Mouse (Mus musculus): ENCODE measurements around the gene Actl6a. TPM values are rescaled to one million over a fixed set of nuclear protein-coding genes. Genes with fewer than 3 reads are reported as not detected.
A peak's percentile ranks its signal among the peaks of the same experiment; 100 is the strongest.
"Not testable (repeated sequence)": the region's sequence is repeated elsewhere in the genome, so short reads cannot be mapped to it uniquely, and the experiment has no call there.

Gene Actl6a
- polyA plus RNA-seq, 1 experiment from 2014 or later = 68.0 TPM

GRCm38 (mm10) chr3:32689567-32689999 is 16.5 kb upstream of the Actl6a start:
- Histone ChIP-seq H3K4me2 (ENCODE audit: low read depth, low read length) (no peak overlapping the region), H3K4me1 (ENCODE audit: control insufficient read depth, low read depth, low read length) (peaks cover 20% of the 10 kb centered on the region), H3K4me3 (ENCODE audit: low read depth, low read length) (no peak overlapping the region), H3K27me3 (ENCODE audit: control insufficient read depth, insufficient read depth, low read depth, low read length) (no peaks in the 10 kb centered on the region), H3K36me3 (ENCODE audit: control insufficient read depth, insufficient read depth) (no peaks in the 10 kb centered on the region), H3K9me3 (replicated peaks; ENCODE audit: control insufficient read depth, low read length) (no peaks in the 10 kb centered on the region), H3K9ac (ENCODE audit: low read depth, low read length) (no peak overlapping the region), H3K27ac (ENCODE audit: low read length) (no peak overlapping the region)
- peak; percentile 81 for ATAC-seq (ENCODE audit: low read depth)
- 19% methylated on average over 9 of the region's 9 CpGs for WGBS (ENCODE audit: insufficient replicate concordance)

GRCm38 (mm10) chr3:32690008-32690407 is 16.1 kb upstream of the Actl6a start:
- no peak overlapping the region for H3K4me3 ChIP-seq (ENCODE audit: low read depth, low read length)
- 40% methylated on average over 3 of the region's 3 CpGs for WGBS (ENCODE audit: insufficient replicate concordance)
- no peaks in the 10 kb centered on the region for H3K9me3 ChIP-seq (replicated peaks; ENCODE audit: control insufficient read depth, low read length)
- no peaks in the 10 kb centered on the region for H3K36me3 ChIP-seq (ENCODE audit: control insufficient read depth, insufficient read depth)
- H3K27me3 ChIP-seq (ENCODE audit: control insufficient read depth, insufficient read depth, low read depth, low read length) = no peaks in the 10 kb centered on the region
- no peak overlapping the region for H3K27ac ChIP-seq (ENCODE audit: low read length)
- H3K9ac ChIP-seq (ENCODE audit: low read depth, low read length) = no peak overlapping the region
- ATAC-seq (ENCODE audit: low read depth) = peak; percentile 32; the same call in 1 of the 2 replicates
- H3K4me2 ChIP-seq (ENCODE audit: low read depth, low read length) = no peak overlapping the region
- peaks cover 20% of the 10 kb centered on the region for H3K4me1 ChIP-seq (ENCODE audit: control insufficient read depth, low read depth, low read length)

- Histone ChIP-seq H3K36me3 (ENCODE audit: control insufficient read depth, insufficient read depth) (no peaks in the 10 kb centered on the region), H3K9ac (ENCODE audit: low read depth, low read length) (no peak overlapping the region), H3K4me3 (ENCODE audit: low read depth, low read length) (no peak overlapping the region), H3K9me3 (replicated peaks; ENCODE audit: control insufficient read depth, low read length) (no peaks in the 10 kb centered on the region), H3K27me3 (ENCODE audit: control insufficient read depth, insufficient read depth, low read depth, low read length) (no peaks in the 10 kb centered on the region), H3K4me1 (ENCODE audit: control insufficient read depth, low read depth, low read length) (peaks cover 25% of the 10 kb centered on the region), H3K4me2 (ENCODE audit: low read depth, low read length) (peak overlapping the region; percentile 35), H3K27ac (ENCODE audit: low read length) (no peak overlapping the region)
- WGBS (ENCODE audit: insufficient replicate concordance) = 14% methylated on average over 1 of the region's 1 CpGs
- peak; percentile 49 for ATAC-seq (ENCODE audit: low read depth)
These were observed 15.2 kb upstream of the Actl6a start for GRCm38 (mm10) chr3:32690901-32691300.

- H3K9me3 ChIP-seq (replicated peaks; ENCODE audit: control insufficient read depth, low read length) = no peaks in the 10 kb centered on the region
- H3K36me3 ChIP-seq (ENCODE audit: control insufficient read depth, insufficient read depth) = no peaks in the 10 kb centered on the region
- no peak for ATAC-seq (ENCODE audit: low read depth)
- no peak overlapping the region for H3K4me3 ChIP-seq (ENCODE audit: low read depth, low read length)
- no peak overlapping the region for H3K9ac ChIP-seq (ENCODE audit: low read depth, low read length)
- H3K27ac ChIP-seq (ENCODE audit: low read length) = no peak overlapping the region
- WGBS (ENCODE audit: insufficient replicate concordance) = 64% methylated on average over 5 of the region's 5 CpGs
- no peak overlapping the region for H3K4me2 ChIP-seq (ENCODE audit: low read depth, low read length)
- H3K4me1 ChIP-seq (ENCODE audit: control insufficient read depth, low read depth, low read length) = peaks cover 25% of the 10 kb centered on the region
- H3K27me3 ChIP-seq (ENCODE audit: control insufficient read depth, insufficient read depth, low read depth, low read length) = no peaks in the 10 kb centered on the region
These were observed 14.3 kb upstream of the Actl6a start for GRCm38 (mm10) chr3:32691841-32692240.

- 81% methylated on average over 5 of the region's 5 CpGs for WGBS (ENCODE audit: insufficient replicate concordance)
- no peak for ATAC-seq (ENCODE audit: low read depth)
- no peak overlapping the region for H3K4me2 ChIP-seq (ENCODE audit: low read depth, low read length)
- H3K9me3 ChIP-seq (replicated peaks; ENCODE audit: control insufficient read depth, low read length) = no peaks in the 10 kb centered on the region
- H3K36me3 ChIP-seq (ENCODE audit: control insufficient read depth, insufficient read depth) = no peaks in the 10 kb centered on the region
- H3K27me3 ChIP-seq (ENCODE audit: control insufficient read depth, insufficient read depth, low read depth, low read length) = no peaks in the 10 kb centered on the region
- no peak overlapping the region for H3K9ac ChIP-seq (ENCODE audit: low read depth, low read length)
- peaks cover 25% of the 10 kb centered on the region for H3K4me1 ChIP-seq (ENCODE audit: control insufficient read depth, low read depth, low read length)
- H3K27ac ChIP-seq (ENCODE audit: low read length) = no peak overlapping the region
- no peak overlapping the region for H3K4me3 ChIP-seq (ENCODE audit: low read depth, low read length)
These were observed 11.9 kb upstream of the Actl6a start for GRCm38 (mm10) chr3:32694211-32694610.

- no peak for ATAC-seq (ENCODE audit: low read depth)
- Histone ChIP-seq H3K27ac (ENCODE audit: low read length) (no peak overlapping the region), H3K36me3 (ENCODE audit: control insufficient read depth, insufficient read depth) (no peaks in the 10 kb centered on the region), H3K9me3 (replicated peaks; ENCODE audit: control insufficient read depth, low read length) (no peaks in the 10 kb centered on the region), H3K4me3 (ENCODE audit: low read depth, low read length) (no peak overlapping the region), H3K27me3 (ENCODE audit: control insufficient read depth, insufficient read depth, low read depth, low read length) (no peaks in the 10 kb centered on the region), H3K9ac (ENCODE audit: low read depth, low read length) (no peak overlapping the region), H3K4me2 (ENCODE audit: low read depth, low read length) (0 out of 2 replicates have a peak overlapping the region, but pooled peaks have one; percentile 5), H3K4me1 (ENCODE audit: control insufficient read depth, low read depth, low read length) (peaks cover 18% of the 10 kb centered on the region)
- 45% methylated on average over 12 of the region's 12 CpGs for WGBS (ENCODE audit: insufficient replicate concordance)
These were observed 11.1 kb upstream of the Actl6a start for GRCm38 (mm10) chr3:32694737-32695582.

- H3K4me1 ChIP-seq (ENCODE audit: control insufficient read depth, low read depth, low read length) = peaks cover 15% of the 10 kb centered on the region
- H3K27ac ChIP-seq (ENCODE audit: low read length) = no peak overlapping the region
- no peak overlapping the region for H3K9ac ChIP-seq (ENCODE audit: low read depth, low read length)
- 57% methylated on average over 4 of the region's 4 CpGs for WGBS (ENCODE audit: insufficient replicate concordance)
- no peaks in the 10 kb centered on the region for H3K9me3 ChIP-seq (replicated peaks; ENCODE audit: control insufficient read depth, low read length)
- H3K4me2 ChIP-seq (ENCODE audit: low read depth, low read length) = 0 out of 2 replicates have a peak overlapping the region, but pooled peaks have one; percentile 5
- peak; percentile 59; the same call in 1 of the 2 replicates for ATAC-seq (ENCODE audit: low read depth)
- no peak overlapping the region for H3K4me3 ChIP-seq (ENCODE audit: low read depth, low read length)
- no peaks in the 10 kb centered on the region for H3K27me3 ChIP-seq (ENCODE audit: control insufficient read depth, insufficient read depth, low read depth, low read length)
- H3K36me3 ChIP-seq (ENCODE audit: control insufficient read depth, insufficient read depth) = no peaks in the 10 kb centered on the region
These were observed 10.5 kb upstream of the Actl6a start for GRCm38 (mm10) chr3:32695583-32695980.

- 27% methylated on average over 7 of the region's 7 CpGs for WGBS (ENCODE audit: insufficient replicate concordance)
- H3K4me1 ChIP-seq (ENCODE audit: control insufficient read depth, low read depth, low read length) = peaks cover 5% of the 10 kb centered on the region; the same call in 1 of the 2 replicates
These were observed 7.8 kb upstream of the Actl6a start for GRCm38 (mm10) chr3:32698228-32698863.

GRCm38 (mm10) chr3:32704021-32704420 is 2.1 kb upstream of the Actl6a start:
- 72% methylated on average over 6 of the region's 6 CpGs for WGBS (ENCODE audit: insufficient replicate concordance)
- not testable (repeated sequence) for H3K9me3 ChIP-seq (replicated peaks; ENCODE audit: control insufficient read depth, low read length)

More at GRCm38 (mm10) chr3:32698228-32698863, 7.8 kb upstream of the Actl6a start:
- Histone ChIP-seq H3K27me3 (ENCODE audit: control insufficient read depth, insufficient read depth, low read depth, low read length) (no peaks in the 10 kb centered on the region), H3K9me3 (replicated peaks; ENCODE audit: control insufficient read depth, low read length) (no peaks in the 10 kb centered on the region), H3K36me3 (ENCODE audit: control insufficient read depth, insufficient read depth) (no peaks in the 10 kb centered on the region), H3K4me2 (ENCODE audit: low read depth, low read length) (no peak overlapping the region), H3K4me3 (ENCODE audit: low read depth, low read length) (no peak overlapping the region), H3K9ac (ENCODE audit: low read depth, low read length) (no peak overlapping the region), H3K27ac (ENCODE audit: low read length) (no peak overlapping the region)
- ATAC-seq (ENCODE audit: low read depth) = peak; percentile 53; the same call in 1 of the 2 replicates

More at GRCm38 (mm10) chr3:32704021-32704420, 2.1 kb upstream of the Actl6a start:
- not testable (repeated sequence) for H3K27me3 ChIP-seq (ENCODE audit: control insufficient read depth, insufficient read depth, low read depth, low read length); H3K4me3 ChIP-seq (ENCODE audit: low read depth, low read length); ATAC-seq (ENCODE audit: low read depth); H3K4me2 ChIP-seq (ENCODE audit: low read depth, low read length); H3K27ac ChIP-seq (ENCODE audit: low read length); H3K9ac ChIP-seq (ENCODE audit: low read depth, low read length); H3K36me3 ChIP-seq (ENCODE audit: control insufficient read depth, insufficient read depth); H3K4me1 ChIP-seq (ENCODE audit: control insufficient read depth, low read depth, low read length)
